Mouse (Mus musculus): ENCODE measurements around the gene Bpgm. TPM values are rescaled to one million over a fixed set of nuclear protein-coding genes. Genes with fewer than 3 reads are reported as not detected.

Bpgm gene
- polyA plus RNA-seq, 1 experiment from 2014 or later, result 96.2 TPM

GRCm38 (mm10) chr6:34529992-34530391 is 54.0 kb downstream of the Bpgm start:
- no peak overlapping the region for H3K4me3 ChIP-seq (ENCODE audit: low read length)
- 0 out of 2 replicates have a peak, but pooled peaks cover 5% of the 10 kb centered on the region for H3K4me1 ChIP-seq (ENCODE audit: control insufficient read depth, insufficient read depth, low read length)
- no peaks in the 10 kb centered on the region for H3K36me3 ChIP-seq (ENCODE audit: control insufficient read depth, insufficient read depth)
- no peak for ATAC-seq (replicated peaks; ENCODE audit: extremely low read depth, insufficient read depth, low FRiP score)
- H3K27ac ChIP-seq (ENCODE audit: low read length), result no peak overlapping the region
- H3K27me3 ChIP-seq (ENCODE audit: control insufficient read depth, insufficient read depth, low read length), result no peaks in the 10 kb centered on the region
- H3K4me2 ChIP-seq (ENCODE audit: low read depth, low read length), result no peak overlapping the region
- H3K9ac ChIP-seq (ENCODE audit: low read length), result no peak overlapping the region
- H3K9me3 ChIP-seq (replicated peaks; ENCODE audit: control insufficient read depth, low read length), result no peaks in the 10 kb centered on the region
- WGBS, result 71% methylated on average over 3 of the region's 3 CpGs

GRCm38 (mm10) chr6:34533055-34533454 is 57.0 kb downstream of the Bpgm start:
- Histone ChIP-seq H3K27ac (ENCODE audit: low read length) (no peak overlapping the region), H3K9me3 (replicated peaks; ENCODE audit: control insufficient read depth, low read length) (no peaks in the 10 kb centered on the region), H3K9ac (ENCODE audit: low read length) (no peak overlapping the region), H3K27me3 (ENCODE audit: control insufficient read depth, insufficient read depth, low read length) (no peaks in the 10 kb centered on the region), H3K4me3 (ENCODE audit: low read length) (no peak overlapping the region), H3K36me3 (ENCODE audit: control insufficient read depth, insufficient read depth) (no peaks in the 10 kb centered on the region), H3K4me1 (ENCODE audit: control insufficient read depth, insufficient read depth, low read length) (0 out of 2 replicates have a peak, but pooled peaks cover 5% of the 10 kb centered on the region), H3K4me2 (ENCODE audit: low read depth, low read length) (no peak overlapping the region)
- ATAC-seq (replicated peaks; ENCODE audit: extremely low read depth, insufficient read depth, low FRiP score), result no peak
- WGBS, result 72% methylated on average over 1 of the region's 1 CpGs

GRCm38 (mm10) chr6:34533896-34534295 is 57.9 kb downstream of the Bpgm start:
- Histone ChIP-seq H3K9me3 (replicated peaks; ENCODE audit: control insufficient read depth, low read length) (no peaks in the 10 kb centered on the region), H3K4me1 (ENCODE audit: control insufficient read depth, insufficient read depth, low read length) (0 out of 2 replicates have a peak, but pooled peaks cover 5% of the 10 kb centered on the region), H3K27ac (ENCODE audit: low read length) (no peak overlapping the region), H3K4me3 (ENCODE audit: low read length) (no peak overlapping the region), H3K9ac (ENCODE audit: low read length) (no peak overlapping the region), H3K27me3 (ENCODE audit: control insufficient read depth, insufficient read depth, low read length) (no peaks in the 10 kb centered on the region), H3K4me2 (ENCODE audit: low read depth, low read length) (no peak overlapping the region), H3K36me3 (ENCODE audit: control insufficient read depth, insufficient read depth) (no peaks in the 10 kb centered on the region)
- WGBS, result 35% methylated on average over 5 of the region's 5 CpGs
- ATAC-seq (replicated peaks; ENCODE audit: extremely low read depth, insufficient read depth, low FRiP score), result no peak

GRCm38 (mm10) chr6:34542866-34543265 is 66.9 kb downstream of the Bpgm start:
- H3K9me3 ChIP-seq (replicated peaks; ENCODE audit: control insufficient read depth, low read length), result no peaks in the 10 kb centered on the region
- H3K4me2 ChIP-seq (ENCODE audit: low read depth, low read length), result no peak overlapping the region
- H3K27ac ChIP-seq (ENCODE audit: low read length), result no peak overlapping the region
- H3K9ac ChIP-seq (ENCODE audit: low read length), result no peak overlapping the region
- no peak for ATAC-seq (replicated peaks; ENCODE audit: extremely low read depth, insufficient read depth, low FRiP score)
- no peaks in the 10 kb centered on the region for H3K27me3 ChIP-seq (ENCODE audit: control insufficient read depth, insufficient read depth, low read length)
- H3K4me3 ChIP-seq (ENCODE audit: low read length), result no peak overlapping the region
- no peaks in the 10 kb centered on the region for H3K36me3 ChIP-seq (ENCODE audit: control insufficient read depth, insufficient read depth)
- 51% methylated on average over 4 of the region's 4 CpGs for WGBS
- H3K4me1 ChIP-seq (ENCODE audit: control insufficient read depth, insufficient read depth, low read length), result peaks cover 2% of the 10 kb centered on the region; the same call in 1 of the 2 replicates

- H3K4me2 ChIP-seq (ENCODE audit: low read depth, low read length), result no peak overlapping the region
- H3K27me3 ChIP-seq (ENCODE audit: control insufficient read depth, insufficient read depth, low read length), result no peaks in the 10 kb centered on the region
- ATAC-seq (replicated peaks; ENCODE audit: extremely low read depth, insufficient read depth, low FRiP score), result no peak
- H3K4me3 ChIP-seq (ENCODE audit: low read length), result no peak overlapping the region
- no peak overlapping the region for H3K9ac ChIP-seq (ENCODE audit: low read length)
- peaks cover 2% of the 10 kb centered on the region; the same call in 1 of the 2 replicates for H3K4me1 ChIP-seq (ENCODE audit: control insufficient read depth, insufficient read depth, low read length)
- no peaks in the 10 kb centered on the region for H3K9me3 ChIP-seq (replicated peaks; ENCODE audit: control insufficient read depth, low read length)
- H3K36me3 ChIP-seq (ENCODE audit: control insufficient read depth, insufficient read depth), result no peaks in the 10 kb centered on the region
- 59% methylated on average over 21 of the region's 21 CpGs for WGBS
- no peak overlapping the region for H3K27ac ChIP-seq (ENCODE audit: low read length)
Measured at GRCm38 (mm10) chr6:34543303-34544206, 67.5 kb downstream of the Bpgm start.

- Histone ChIP-seq H3K4me3 (ENCODE audit: low read length) (no peak overlapping the region), H3K4me2 (ENCODE audit: low read depth, low read length) (no peak overlapping the region), H3K36me3 (ENCODE audit: control insufficient read depth, insufficient read depth) (no peaks in the 10 kb centered on the region), H3K9ac (ENCODE audit: low read length) (no peak overlapping the region), H3K9me3 (replicated peaks; ENCODE audit: control insufficient read depth, low read length) (no peaks in the 10 kb centered on the region), H3K27me3 (ENCODE audit: control insufficient read depth, insufficient read depth, low read length) (no peaks in the 10 kb centered on the region), H3K4me1 (ENCODE audit: control insufficient read depth, insufficient read depth, low read length) (peaks cover 2% of the 10 kb centered on the region; the same call in 1 of the 2 replicates), H3K27ac (ENCODE audit: low read length) (no peak overlapping the region)
- ATAC-seq (replicated peaks; ENCODE audit: extremely low read depth, insufficient read depth, low FRiP score), result no peak
- 82% methylated on average over 10 of the region's 10 CpGs for WGBS
Measured at GRCm38 (mm10) chr6:34544207-34544602, 68.2 kb downstream of the Bpgm start.

GRCm38 (mm10) chr6:34545286-34545685 is 69.3 kb downstream of the Bpgm start:
- Histone ChIP-seq H3K4me3 (ENCODE audit: low read length) (no peak overlapping the region), H3K4me2 (ENCODE audit: low read depth, low read length) (no peak overlapping the region), H3K36me3 (ENCODE audit: control insufficient read depth, insufficient read depth) (no peaks in the 10 kb centered on the region), H3K4me1 (ENCODE audit: control insufficient read depth, insufficient read depth, low read length) (peaks cover 2% of the 10 kb centered on the region; the same call in 1 of the 2 replicates), H3K9me3 (replicated peaks; ENCODE audit: control insufficient read depth, low read length) (no peaks in the 10 kb centered on the region), H3K27ac (ENCODE audit: low read length) (no peak overlapping the region), H3K9ac (ENCODE audit: low read length) (no peak overlapping the region), H3K27me3 (ENCODE audit: control insufficient read depth, insufficient read depth, low read length) (no peaks in the 10 kb centered on the region)
- ATAC-seq (replicated peaks; ENCODE audit: extremely low read depth, insufficient read depth, low FRiP score), result no peak
- 61% methylated on average over 10 of the region's 10 CpGs for WGBS

GRCm38 (mm10) chr6:34548406-34548990 is 72.5 kb downstream of the Bpgm start:
- Histone ChIP-seq H3K9me3 (replicated peaks; ENCODE audit: control insufficient read depth, low read length) (peaks cover 5% of the 10 kb centered on the region; the same call in 1 of the 2 replicates), H3K4me3 (ENCODE audit: low read length) (no peak overlapping the region), H3K4me2 (ENCODE audit: low read depth, low read length) (no peak overlapping the region), H3K27ac (ENCODE audit: low read length) (no peak overlapping the region), H3K27me3 (ENCODE audit: control insufficient read depth, insufficient read depth, low read length) (no peaks in the 10 kb centered on the region), H3K9ac (ENCODE audit: low read length) (no peak overlapping the region), H3K4me1 (ENCODE audit: control insufficient read depth, insufficient read depth, low read length) (no peaks in the 10 kb centered on the region), H3K36me3 (ENCODE audit: control insufficient read depth, insufficient read depth) (no peaks in the 10 kb centered on the region)
- ATAC-seq (replicated peaks; ENCODE audit: extremely low read depth, insufficient read depth, low FRiP score), result no peak
- WGBS, result 51% methylated on average over 13 of the region's 13 CpGs

GRCm38 (mm10) chr6:34549017-34549416 is 73.0 kb downstream of the Bpgm start:
- Histone ChIP-seq H3K4me1 (ENCODE audit: control insufficient read depth, insufficient read depth, low read length) (no peaks in the 10 kb centered on the region), H3K4me3 (ENCODE audit: low read length) (no peak overlapping the region), H3K9ac (ENCODE audit: low read length) (no peak overlapping the region), H3K4me2 (ENCODE audit: low read depth, low read length) (no peak overlapping the region), H3K36me3 (ENCODE audit: control insufficient read depth, insufficient read depth) (no peaks in the 10 kb centered on the region), H3K27me3 (ENCODE audit: control insufficient read depth, insufficient read depth, low read length) (no peaks in the 10 kb centered on the region), H3K9me3 (replicated peaks; ENCODE audit: control insufficient read depth, low read length) (peaks cover 5% of the 10 kb centered on the region; the same call in 1 of the 2 replicates), H3K27ac (ENCODE audit: low read length) (no peak overlapping the region)
- 38% methylated on average over 2 of the region's 2 CpGs for WGBS
- no peak for ATAC-seq (replicated peaks; ENCODE audit: extremely low read depth, insufficient read depth, low FRiP score)

Data from heart, embryonic 16.5 days (tissue).